ENCODE assay signal across 11 mouse cellular contexts in the genomic region with DNA sequence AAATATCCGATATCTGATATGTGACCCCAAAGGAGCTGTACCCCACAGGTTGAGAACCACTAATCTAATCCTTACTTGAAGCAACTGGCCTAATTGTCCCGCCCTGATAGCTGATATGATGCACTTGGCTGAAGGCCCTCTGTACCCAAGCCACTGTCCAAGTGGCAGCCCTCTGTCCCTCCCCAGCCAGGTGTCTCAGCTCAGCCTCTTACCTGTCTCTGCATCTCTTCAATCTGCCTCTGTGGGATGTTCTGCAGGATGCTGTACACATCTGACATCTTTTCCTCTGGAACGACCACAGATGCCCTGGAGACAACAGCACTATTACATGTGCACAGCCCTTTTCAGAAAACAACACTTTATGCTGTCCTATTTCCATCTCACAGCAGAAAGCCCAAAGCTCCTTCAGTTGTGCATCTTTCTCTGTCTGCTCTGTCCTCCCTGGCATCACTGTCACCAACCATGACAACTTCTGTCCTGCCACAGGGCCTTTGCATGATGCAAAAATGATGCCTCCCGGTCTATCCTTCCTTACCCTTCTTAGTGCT. TPM values are rescaled to one million over a fixed set of nuclear protein-coding genes. Genes with fewer than 3 reads are reported as not detected.
DNase-seq lines count a peak whose midpoint lies in the region; ATAC-seq lines count a peak whose summit lies in the region.
"Had no signal": no experiment of that assay in that cellular context is flagged by ENCODE, and none has a peak within 500 bp of the region (broad histone marks: within the 10 kb centered on the region; RNA-seq: fewer than 3 reads in every experiment).

No protein-coding gene starts in this region.

- H3K9me3 ChIP-seq in hindbrain, embryonic 13.5 days, result no peaks in the 10 kb centered on the region
- H3K9me3 ChIP-seq in hindbrain, embryonic 16.5 days (ENCODE audit: control insufficient read depth, low read length), result no peaks in the 10 kb centered on the region
- no peaks in the 10 kb centered on the region for H3K9me3 ChIP-seq in lung, embryonic 16.5 days (ENCODE audit: control insufficient read depth, low read length)
- H3K9me3 ChIP-seq: midbrain, embryonic 10.5 days had no signal

- H3K4me1 ChIP-seq in hindbrain, embryonic 13.5 days (replicated peaks), result peaks cover 15% of the 10 kb centered on the region
- H3K4me1 ChIP-seq in hindbrain, embryonic 16.5 days (ENCODE audit: control insufficient read depth, insufficient read depth, low read depth, low read length), result peaks cover 5% of the 10 kb centered on the region
- H3K4me1 ChIP-seq in lung, embryonic 16.5 days (replicated peaks; ENCODE audit: control insufficient read depth, insufficient read depth, low read length), result peaks cover 19% of the 10 kb centered on the region

- 88% methylated on average over 4 of the region's 4 CpGs for WGBS in hindbrain, embryonic 13.5 days
- 89% methylated on average over 4 of the region's 4 CpGs for WGBS in hindbrain, embryonic 16.5 days
- 65% methylated on average over 4 of the region's 4 CpGs for WGBS in lung, embryonic 16.5 days

- ATAC-seq in cerebellum, adult (ENCODE audit: insufficient number of reproducible peaks, low FRiP score, low TSS enrichment), result peak; percentile 0; the same call in 1 of the 2 replicates
- ATAC-seq in hindbrain, embryonic 13.5 days (ENCODE audit: low FRiP score), result no peak
- ATAC-seq in hindbrain, embryonic 16.5 days, result no peak
- ATAC-seq in lung, embryonic 16.5 days (ENCODE audit: low read depth), result no peak

- H3K9ac ChIP-seq in hindbrain, embryonic 13.5 days, result no peak overlapping the region
- no peak overlapping the region for H3K9ac ChIP-seq in hindbrain, embryonic 16.5 days (ENCODE audit: low read depth, low read length)
- no peak overlapping the region for H3K9ac ChIP-seq in lung, embryonic 16.5 days (ENCODE audit: low read length)

- H3K27me3 ChIP-seq in hindbrain, embryonic 13.5 days, result no peaks in the 10 kb centered on the region
- H3K27me3 ChIP-seq in hindbrain, embryonic 16.5 days (replicated peaks; ENCODE audit: control insufficient read depth, insufficient read depth, low read length), result no peaks in the 10 kb centered on the region
- H3K27me3 ChIP-seq in lung, embryonic 16.5 days (ENCODE audit: control insufficient read depth, insufficient read depth, low read depth, low read length), result no peaks in the 10 kb centered on the region
- H3K27me3 ChIP-seq: Patski had no signal

- H3K4me3 ChIP-seq in hindbrain, embryonic 13.5 days, result no peak overlapping the region
- no peak overlapping the region for H3K4me3 ChIP-seq in hindbrain, embryonic 16.5 days (ENCODE audit: low read length)
- no peak overlapping the region for H3K4me3 ChIP-seq in lung, embryonic 16.5 days (ENCODE audit: low read length)
- H3K4me3 ChIP-seq: midbrain, embryonic 10.5 days; myocyte had no signal

- no peak for DNase-seq in cerebellum, adult 11 months
- no peak for DNase-seq in lung, postnatal 25 days (ENCODE audit: low spot score)
- DNase-seq in frontal cortex, postnatal 14 days (ENCODE audit: low spot score in 2 of 2), result no peak
- no peak for DNase-seq in adrenal gland, postnatal 10 days

- no peak overlapping the region for H3K4me2 ChIP-seq in hindbrain, embryonic 13.5 days
- no peak overlapping the region for H3K4me2 ChIP-seq in hindbrain, embryonic 16.5 days (ENCODE audit: low read length)
- no peak overlapping the region for H3K4me2 ChIP-seq in lung, embryonic 16.5 days (ENCODE audit: low read depth, low read length)

- peak overlapping the region; percentile 44; the same call in 1 of the 2 replicates for H3K27ac ChIP-seq in hindbrain, embryonic 13.5 days
- H3K27ac ChIP-seq in hindbrain, embryonic 16.5 days (ENCODE audit: low read depth, low read length), result no peak overlapping the region
- H3K27ac ChIP-seq in lung, embryonic 16.5 days (ENCODE audit: low read length), result peak overlapping the region; percentile 94
- H3K27ac ChIP-seq: midbrain, embryonic 10.5 days had no signal

- H3K36me3 ChIP-seq in hindbrain, embryonic 13.5 days, result peaks cover 75% of the 10 kb centered on the region
- peaks cover 14% of the 10 kb centered on the region for H3K36me3 ChIP-seq in hindbrain, embryonic 16.5 days (ENCODE audit: control insufficient read depth, insufficient read depth, low read length)
- peaks cover 12% of the 10 kb centered on the region for H3K36me3 ChIP-seq in lung, embryonic 16.5 days (ENCODE audit: control insufficient read depth, insufficient read depth, low read length)

RNA-seq across cellular contexts. Expression of a gene that starts 31.5 kb away (rescaled TPM):
- polyA plus RNA-seq in hindbrain, embryonic 13.5 days (2015; fragmentation: Nextera tagmentation; extraction: Ambion mirVana), result 70.2 and 70.4 TPM in 2 replicates
- 68.2 and 81.9 TPM in 2 replicates for polyA plus RNA-seq in hindbrain, embryonic 16.5 days (2015; fragmentation: Nextera tagmentation; extraction: Ambion mirVana)
- polyA plus RNA-seq in lung, embryonic 16.5 days (2015; fragmentation: Nextera tagmentation; extraction: Ambion mirVana), result 119 and 128 TPM in 2 replicates
- 10 to 100 TPM; 79.1 to 80.4 TPM for total RNA-seq in adrenal gland, postnatal 10 days (2021)

RNA-seq across cellular contexts. Expression of a gene that starts 58.9 kb away (rescaled TPM):
- polyA plus RNA-seq in hindbrain, embryonic 13.5 days (2015; fragmentation: Nextera tagmentation; extraction: Ambion mirVana), result 6.2 and 7.0 TPM in 2 replicates
- 4.0 and 6.3 TPM in 2 replicates for polyA plus RNA-seq in hindbrain, embryonic 16.5 days (2015; fragmentation: Nextera tagmentation; extraction: Ambion mirVana)
- 6.8 and 9.3 TPM in 2 replicates for polyA plus RNA-seq in lung, embryonic 16.5 days (2015; fragmentation: Nextera tagmentation; extraction: Ambion mirVana)
- 10 to 100 TPM; 13.8 to 14.2 TPM for total RNA-seq in adrenal gland, postnatal 10 days (2021)
